Mouse (Mus musculus): ENCODE measurements at regions not wholly inside any gene's neighbourhood (a gene's known extent, or its start where the extent isn't known, plus 50 kb on each side); places are given as distances from the start of the nearest gene placed in this dataset.

DNA sequence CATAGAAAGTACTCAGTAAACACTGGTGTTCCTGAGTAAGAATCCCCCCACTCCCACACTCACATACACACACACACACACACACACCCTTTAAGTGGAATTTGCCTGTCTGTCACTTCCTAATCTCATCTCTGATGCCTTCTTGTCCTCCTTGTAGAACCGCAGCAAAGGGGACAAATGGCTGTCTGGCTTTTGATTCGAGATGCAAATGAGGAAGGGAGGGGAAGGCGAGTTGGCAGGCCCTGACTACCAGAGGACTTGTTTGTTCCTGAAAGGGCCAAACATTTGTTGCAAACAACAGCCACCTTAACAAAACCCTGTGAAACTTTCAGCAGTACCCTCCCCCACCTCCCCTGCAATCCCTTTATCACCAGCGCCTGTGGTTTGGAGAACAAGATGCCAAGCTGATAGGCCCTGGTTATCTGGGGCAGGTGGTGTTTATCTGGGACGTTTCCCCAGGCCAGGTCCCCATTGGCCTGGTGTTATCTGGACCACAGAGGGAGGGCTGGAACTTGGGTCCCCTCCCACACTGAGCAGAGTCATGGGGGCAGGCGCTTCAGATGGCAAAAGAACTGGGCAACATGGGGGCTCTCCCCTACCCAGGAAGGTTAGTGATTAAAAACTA lies 67.5 kb upstream of the Lhx1 start:
- ATAC-seq (replicated peaks; ENCODE audit: low FRiP score, poor library complexity, severe bottlenecking), result no peak

GRCm38 (mm10) chr11:84587107-84587506 lies 61.8 kb upstream of the Lhx1 start:
- no peak for ATAC-seq (replicated peaks; ENCODE audit: low FRiP score, poor library complexity, severe bottlenecking)

DNA sequence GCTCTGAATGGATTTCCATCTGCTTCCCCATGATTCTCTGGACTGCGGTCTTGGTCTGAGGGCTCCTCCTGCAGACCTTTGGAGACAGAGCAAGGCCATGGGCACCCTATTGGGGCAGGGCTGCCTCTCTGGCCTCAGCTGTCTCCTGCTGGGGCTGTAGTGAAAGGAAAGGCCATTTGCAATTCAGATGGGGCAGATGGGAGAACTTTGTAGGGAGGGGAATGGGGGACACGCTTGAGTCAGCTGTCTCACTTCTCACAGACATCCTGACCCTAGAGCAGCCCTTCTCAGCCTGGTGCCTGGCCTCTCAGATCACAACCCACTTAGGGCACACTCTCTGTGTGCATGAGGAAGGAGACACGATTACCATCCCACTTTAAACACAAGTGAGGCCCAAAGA lies 60.3 kb upstream of the Lhx1 start:
- no peak for ATAC-seq (replicated peaks; ENCODE audit: low FRiP score, poor library complexity, severe bottlenecking)

- ATAC-seq (replicated peaks; ENCODE audit: low FRiP score, poor library complexity, severe bottlenecking), result no peak
Observed at GRCm38 (mm10) chr11:84578805-84579541, 53.6 kb upstream of the Lhx1 start.

Data from erythroid progenitor cell, adult 5-6 weeks (primary cell).